ENCODE assay signal across 23 mouse cellular contexts in the genomic region with DNA sequence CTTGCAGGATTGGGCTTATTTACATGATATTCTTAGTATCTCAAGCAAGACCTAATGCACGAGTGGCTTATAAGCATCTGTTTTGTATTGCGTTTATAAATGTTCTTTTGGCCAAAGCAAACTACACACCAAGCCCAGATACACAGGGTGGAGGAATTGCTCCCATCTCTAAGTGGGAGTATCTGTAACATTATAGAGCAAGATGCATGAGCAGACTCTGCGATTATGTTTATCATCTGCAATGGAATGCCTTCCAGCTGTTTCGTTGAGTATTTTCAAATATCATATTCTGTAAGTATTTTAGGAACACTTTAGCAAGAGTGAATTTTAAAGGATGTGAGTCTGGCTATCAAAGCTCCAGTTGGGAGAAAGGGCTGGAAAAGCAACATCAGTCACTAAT. TPM values are rescaled to one million over a fixed set of nuclear protein-coding genes. Genes with fewer than 3 reads are reported as not detected.
"Had no signal": no experiment of that assay in that cellular context is flagged by ENCODE, and none has a peak within 500 bp of the region (broad histone marks: within the 10 kb centered on the region; RNA-seq: fewer than 3 reads in every experiment).

No protein-coding gene starts in this region.

- H3K9ac ChIP-seq: heart, embryonic 12.5 days; hindbrain, embryonic 12.5 days; hindbrain, embryonic 14.5 days; intestine, embryonic 15.5 days; limb, embryonic 13.5 days had no signal

- DNase-seq: gastrocnemius, postnatal 10 days; gastrocnemius, postnatal 25 days; heart, adult 18-20 months; heart, postnatal 10 days; heart, postnatal 4 days; kidney, adult 18-20 months; kidney, adult 8-10 months; kidney, postnatal 10 days; kidney, postnatal 25 days; kidney, postnatal 4 days had no signal

- ATAC-seq: hindbrain, embryonic 16.5 days; inflammation-experienced regulatory T-cells, adult 6 months; intestine, embryonic 15.5 days; intestine, postnatal 0 days had no signal

- H3K27ac ChIP-seq: gastrocnemius, adult 2 months; heart, embryonic 10.5 days; hindbrain, embryonic 10.5 days; hindbrain, embryonic 12.5 days; hindbrain, embryonic 14.5 days; intestine, embryonic 15.5 days; layer of hippocampus, adult 2 months; left cerebral cortex, adult 2 months; limb, embryonic 13.5 days had no signal

- H3K9me3 ChIP-seq: heart, embryonic 10.5 days; heart, embryonic 12.5 days; hindbrain, embryonic 10.5 days; hindbrain, embryonic 12.5 days; intestine, embryonic 15.5 days; limb, embryonic 13.5 days had no signal

- H3K27me3 ChIP-seq: heart, embryonic 12.5 days; hindbrain, embryonic 12.5 days; intestine, embryonic 15.5 days; limb, embryonic 13.5 days had no signal

- H3K36me3 ChIP-seq: heart, embryonic 10.5 days; heart, embryonic 12.5 days; hindbrain, embryonic 10.5 days; hindbrain, embryonic 12.5 days; intestine, embryonic 15.5 days; limb, embryonic 13.5 days had no signal

- H3K4me3 ChIP-seq: gastrocnemius, adult 2 months; heart, embryonic 10.5 days; heart, embryonic 12.5 days; hindbrain, embryonic 10.5 days; hindbrain, embryonic 12.5 days; intestine, embryonic 15.5 days; layer of hippocampus, adult 2 months; left cerebral cortex, adult 2 months; limb, embryonic 13.5 days had no signal

- H3K4me2 ChIP-seq: heart, embryonic 12.5 days; hindbrain, embryonic 12.5 days; hindbrain, embryonic 14.5 days; intestine, embryonic 15.5 days; limb, embryonic 13.5 days had no signal

- H3K4me1 ChIP-seq: heart, embryonic 10.5 days; heart, embryonic 12.5 days; hindbrain, embryonic 10.5 days; hindbrain, embryonic 12.5 days; intestine, embryonic 15.5 days; limb, embryonic 13.5 days had no signal

RNA-seq across cellular contexts. Expression of gene Hmgcll1, which starts 25.2 kb away (rescaled TPM):
- polyA plus RNA-seq: inflammation-experienced regulatory T-cells, adult 6 months had no signal
